Mouse (Mus musculus) neural tube, embryonic 11.5 days (tissue): ENCODE data around the gene AU015836. TPM values are rescaled to one million over a fixed set of nuclear protein-coding genes. Genes with fewer than 3 reads are reported as not detected.

ENCODE experiments used
- polyA plus RNA-seq: library from polyadenylated mRNA; unstranded; fragments of >200 nt; fragmentation: Nextera tagmentation; extraction: Ambion mirVana; gene quantifications from 2 replicates; pipeline ENCODE4 v1.2.1, GENCODE M21; 2014

The AU015836 gene
- polyA plus RNA-seq, 1 experiment from 2014 or later = not detected

Other genes with a start within 250 kb of the AU015836 start
- 67.6 and 68.3 TPM in 2 replicates for gene Pdk3, start 136.5 kb upstream of the AU015836 start, polyA plus RNA-seq
- gene Zfx, start 155.0 kb downstream of the AU015836 start, polyA plus RNA-seq = 24.7 and 32.9 TPM in 2 replicates
- 127 and 132 TPM in 2 replicates for gene Eif2s3x, start 244.2 kb downstream of the AU015836 start, polyA plus RNA-seq